Mouse (Mus musculus) midbrain, embryonic 13.5 days (tissue): ENCODE measurements around the gene Gadl1. TPM values are rescaled to one million over a fixed set of nuclear protein-coding genes. Genes with fewer than 3 reads are reported as not detected.
A peak's percentile ranks its signal among the peaks of the same experiment; 100 is the strongest.

Source experiments
- ATAC-seq: fragments of 200-750 bp; cut with Nextera tagmentation; 2 replicates; pipeline ENCODE4 v1.8.0; 2017; ENCODE audit warnings: mild to moderate bottlenecking, moderate TSS enrichment, moderate library complexity
- H3K27ac ChIP-seq: fragments of 300-500 bp; sonication (generic); 2 replicates; pipeline ENCODE4 v1.5.1; 2015; ENCODE audit warnings: inconsistent platforms, mild to moderate bottlenecking, moderate library complexity
- H3K27me3 ChIP-seq: fragments of 300-500 bp; sonication (generic); 2 replicates; pipeline ENCODE4 v1.6.1; 2015; ENCODE audit warnings: mild to moderate bottlenecking, inconsistent platforms
- H3K36me3 ChIP-seq: fragments of 300-500 bp; sonication (generic); 2 replicates; pipeline ENCODE4 v1.6.1; 2015; ENCODE audit warnings: mild to moderate bottlenecking, inconsistent platforms
- H3K4me1 ChIP-seq: fragments of 300-500 bp; sonication (generic); replicated peaks from 2 replicates; pipeline ENCODE4 v1.6.1; 2015; ENCODE audit warnings: inconsistent platforms
- H3K4me2 ChIP-seq: fragments of 300-500 bp; sonication (generic); replicated peaks from 2 replicates; pipeline ENCODE4 v1.6.1; 2015; ENCODE audit warnings: moderate library complexity, mild to moderate bottlenecking, inconsistent platforms
- H3K4me3 ChIP-seq: fragments of 300-500 bp; sonication (generic); replicated peaks from 2 replicates; pipeline ENCODE4 v1.5.1; 2015; ENCODE audit warnings: mild to moderate bottlenecking, inconsistent platforms
- H3K9ac ChIP-seq: fragments of 300-500 bp; sonication (generic); replicated peaks from 2 replicates; pipeline ENCODE4 v1.6.1; 2015; ENCODE audit warnings: mild to moderate bottlenecking, inconsistent platforms
- H3K9me3 ChIP-seq: fragments of 300-500 bp; sonication (generic); 2 replicates; pipeline ENCODE4 v1.6.1; 2016; ENCODE audit warnings: mild to moderate bottlenecking, inconsistent platforms
- WGBS: fragments of 180-500 bp; shearing (Covaris S2); methylation state at CpG from one replicate; pipeline ENCODE4 v1.1.7; 2015; 5-methylcytosine and 5-hydroxymethylcytosine counted together
- polyA plus RNA-seq: library from polyadenylated mRNA; unstranded; fragments of >200 nt; fragmentation: Nextera tagmentation; extraction: Ambion mirVana; gene quantifications from 2 replicates; pipeline ENCODE4 v1.2.1, GENCODE M21; 2015

Gadl1 gene
- polyA plus RNA-seq, 1 experiment from 2014 or later = 0.22 TPM

DNA sequence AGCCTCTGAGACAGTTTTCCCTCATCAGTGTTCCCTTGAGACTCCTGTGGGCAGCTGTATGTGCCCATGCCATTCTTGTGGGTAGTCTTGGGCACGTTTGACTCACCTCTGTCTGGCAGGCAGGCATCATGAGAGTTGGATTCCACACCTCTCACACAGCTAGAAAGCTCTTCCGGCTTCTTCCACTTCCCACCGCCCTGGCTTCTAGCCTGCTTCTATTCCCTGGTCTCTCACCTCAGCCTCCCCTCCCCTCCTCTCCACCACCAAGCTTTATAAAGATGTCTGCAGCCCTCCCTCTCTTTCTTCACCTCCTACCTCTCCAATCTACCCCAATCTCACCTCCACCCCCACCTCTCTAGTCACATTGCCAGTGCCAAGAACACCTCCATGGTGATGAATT lies 30.2 kb downstream of the Gadl1 start:
- Histone ChIP-seq H3K4me2 (no peak overlapping the region), H3K27me3 (0 out of 2 replicates have a peak, but pooled peaks cover 9% of the 10 kb centered on the region), H3K36me3 (no peaks in the 10 kb centered on the region), H3K9ac (no peak overlapping the region), H3K27ac (no peak overlapping the region), H3K4me3 (no peak overlapping the region), H3K4me1 (peaks cover 20% of the 10 kb centered on the region), H3K9me3 (no peaks in the 10 kb centered on the region)
- WGBS = 92% methylated on average over 3 of the region's 3 CpGs
- ATAC-seq = no peak

DNA sequence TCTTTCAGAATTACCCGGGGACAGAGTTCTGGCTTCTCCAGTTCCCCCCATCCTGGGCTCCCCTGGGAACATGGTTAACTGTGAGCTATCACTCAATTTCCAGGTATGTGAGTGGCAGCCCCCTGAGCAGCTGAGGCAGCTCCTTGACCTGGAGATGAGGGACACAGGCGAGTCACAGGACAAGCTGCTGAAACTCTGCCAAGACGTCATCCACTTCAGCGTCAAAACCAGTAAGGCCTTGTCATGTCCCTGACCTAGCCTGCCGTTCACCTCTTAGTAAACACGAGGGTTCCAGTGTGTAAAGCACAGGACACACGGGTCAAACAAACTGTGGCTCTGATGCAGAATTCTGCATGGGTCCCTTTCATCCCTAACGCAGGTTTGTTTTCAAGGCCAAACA lies 31.9 kb downstream of the Gadl1 start:
- Histone ChIP-seq H3K4me3 (no peak overlapping the region), H3K9ac (no peak overlapping the region), H3K27ac (no peak overlapping the region), H3K27me3 (0 out of 2 replicates have a peak, but pooled peaks cover 9% of the 10 kb centered on the region), H3K4me1 (peaks cover 20% of the 10 kb centered on the region), H3K36me3 (no peaks in the 10 kb centered on the region), H3K4me2 (no peak overlapping the region), H3K9me3 (no peaks in the 10 kb centered on the region)
- ATAC-seq = no peak
- WGBS = 75% methylated on average over 8 of the region's 8 CpGs

DNA sequence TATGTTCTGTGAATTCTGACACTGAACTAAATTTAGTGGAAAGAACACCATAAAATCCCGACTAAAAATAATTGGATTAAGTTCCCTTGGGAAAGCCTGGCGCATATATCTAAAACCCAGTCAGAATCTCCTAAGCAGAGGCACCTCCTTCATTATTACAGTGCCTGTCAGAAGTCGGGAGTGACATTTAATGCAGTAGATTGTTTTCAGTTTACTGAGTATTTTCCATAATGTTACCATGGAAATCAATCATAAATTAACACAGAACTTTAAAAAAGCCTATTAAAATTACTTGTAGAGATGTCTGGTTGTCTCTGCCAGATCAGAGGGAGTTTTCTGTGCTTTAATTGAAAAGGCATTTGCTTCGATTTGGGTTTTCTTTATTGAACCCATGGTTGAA lies 33.2 kb downstream of the Gadl1 start:
- H3K9me3 ChIP-seq = no peaks in the 10 kb centered on the region
- no peak overlapping the region for H3K9ac ChIP-seq
- H3K27ac ChIP-seq = no peak overlapping the region
- peaks cover 20% of the 10 kb centered on the region for H3K4me1 ChIP-seq
- no peak overlapping the region for H3K4me3 ChIP-seq
- H3K4me2 ChIP-seq = peak overlapping the region; percentile 17; the same call in 1 of the 2 replicates
- peak; percentile 49; the same call in 1 of the 2 replicates for ATAC-seq
- WGBS = 16% methylated on average over 4 of the region's 4 CpGs
- no peaks in the 10 kb centered on the region for H3K36me3 ChIP-seq
- H3K27me3 ChIP-seq = 0 out of 2 replicates have a peak, but pooled peaks cover 9% of the 10 kb centered on the region

DNA sequence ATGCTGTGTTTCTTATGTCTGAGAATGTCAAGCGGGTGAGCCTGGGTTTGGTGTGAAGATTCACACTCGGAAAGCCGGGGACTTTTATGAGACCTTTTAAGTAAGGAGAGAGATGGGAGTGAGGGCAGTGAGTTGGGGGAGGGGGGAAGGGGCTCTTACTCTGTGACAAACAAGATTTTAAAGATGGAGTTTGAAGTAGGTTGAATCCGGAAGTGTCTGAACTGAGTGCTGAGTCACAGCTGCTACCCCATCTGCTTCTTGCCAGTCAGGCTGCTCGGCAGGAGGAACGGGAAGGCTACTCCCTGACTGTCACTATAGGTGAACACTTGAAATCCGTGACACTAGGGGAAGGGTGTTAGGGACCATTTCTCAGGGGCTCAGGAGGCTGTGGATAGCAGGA lies 33.7 kb downstream of the Gadl1 start:
- peak overlapping the region; percentile 17 for H3K4me2 ChIP-seq

DNA sequence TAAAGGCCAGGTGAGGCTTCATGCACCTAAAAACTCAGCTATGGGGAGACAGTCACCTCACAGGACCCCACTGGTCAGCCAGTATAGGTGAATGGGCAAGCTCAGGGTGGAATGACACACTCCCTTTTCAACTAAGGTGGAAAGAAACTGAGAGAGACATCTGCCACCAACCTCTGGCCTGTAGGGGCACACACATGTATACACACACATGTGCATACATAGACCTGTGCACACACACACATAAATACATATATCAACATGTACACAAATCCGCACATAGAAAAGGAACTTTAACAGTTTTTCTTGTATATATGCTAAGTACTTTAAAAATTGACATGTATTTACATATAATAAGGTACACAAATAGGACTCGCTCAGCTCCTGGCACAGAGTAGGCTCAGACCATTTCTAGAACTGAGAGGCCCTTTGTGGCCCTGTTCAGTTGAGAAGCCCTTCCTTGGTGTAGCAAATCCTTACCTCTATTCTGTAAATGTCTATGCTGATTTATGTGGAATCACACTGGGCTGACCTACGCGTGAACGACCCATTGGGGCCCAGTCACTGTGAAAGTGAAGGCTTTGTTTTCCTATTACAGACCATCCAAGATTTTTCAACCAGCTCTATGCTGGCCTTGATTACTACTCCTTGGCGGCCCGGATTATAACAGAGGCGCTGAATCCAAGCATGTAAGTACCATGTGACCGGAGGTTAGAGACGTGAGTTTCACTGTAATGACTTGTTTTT lies 34.5 kb downstream of the Gadl1 start:
- Histone ChIP-seq H3K4me3 (no peak overlapping the region), H3K27ac (no peak overlapping the region), H3K27me3 (peaks cover 9% of the 10 kb centered on the region; the same call in 1 of the 2 replicates), H3K36me3 (no peaks in the 10 kb centered on the region), H3K4me1 (peaks cover 20% of the 10 kb centered on the region), H3K9ac (no peak overlapping the region; the same call in 1 of the 2 replicates), H3K9me3 (no peaks in the 10 kb centered on the region), H3K4me2 (no peak overlapping the region)
- ATAC-seq = no peak
- 82% methylated on average over 10 of the region's 10 CpGs for WGBS

More for the DNA sequence above, 33.7 kb downstream of the Gadl1 start:
- WGBS = 20% methylated on average over 7 of the region's 7 CpGs
- no peak overlapping the region; the same call in 1 of the 2 replicates for H3K9ac ChIP-seq
- no peaks in the 10 kb centered on the region for H3K9me3 ChIP-seq
- H3K4me3 ChIP-seq = no peak overlapping the region
- ATAC-seq = peak; percentile 57; the same call in 1 of the 2 replicates
- no peaks in the 10 kb centered on the region for H3K36me3 ChIP-seq
- no peak overlapping the region for H3K27ac ChIP-seq
- H3K27me3 ChIP-seq = peaks cover 9% of the 10 kb centered on the region; the same call in 1 of the 2 replicates
- peaks cover 20% of the 10 kb centered on the region for H3K4me1 ChIP-seq

DNA sequence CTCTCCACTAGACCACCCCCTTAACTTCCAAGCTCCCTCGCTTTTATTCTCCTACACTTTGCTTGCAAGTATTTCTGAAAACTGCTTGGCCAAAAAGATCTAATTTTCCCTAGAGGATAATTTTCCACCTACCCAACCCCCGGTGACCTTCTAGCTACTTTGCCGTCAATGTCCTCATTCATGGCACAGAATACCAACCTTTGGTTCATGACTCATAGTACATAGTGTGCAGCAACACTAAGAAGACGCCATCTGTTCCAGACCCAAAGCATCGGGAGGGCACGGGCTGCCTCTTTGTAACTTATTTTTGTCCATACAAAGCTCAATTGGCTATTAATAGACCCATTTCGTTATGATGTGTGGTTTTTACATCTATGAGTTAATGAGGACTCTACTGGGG lies 55.8 kb downstream of the Gadl1 start:
- H3K36me3 ChIP-seq = no peaks in the 10 kb centered on the region
- H3K9me3 ChIP-seq = no peaks in the 10 kb centered on the region
- H3K9ac ChIP-seq = no peak overlapping the region
- no peak overlapping the region for H3K4me2 ChIP-seq
- no peak for ATAC-seq
- no peaks in the 10 kb centered on the region for H3K27me3 ChIP-seq
- H3K4me3 ChIP-seq = no peak overlapping the region
- 90% methylated on average over 7 of the region's 7 CpGs for WGBS
- H3K27ac ChIP-seq = no peak overlapping the region
- H3K4me1 ChIP-seq = no peaks in the 10 kb centered on the region

DNA sequence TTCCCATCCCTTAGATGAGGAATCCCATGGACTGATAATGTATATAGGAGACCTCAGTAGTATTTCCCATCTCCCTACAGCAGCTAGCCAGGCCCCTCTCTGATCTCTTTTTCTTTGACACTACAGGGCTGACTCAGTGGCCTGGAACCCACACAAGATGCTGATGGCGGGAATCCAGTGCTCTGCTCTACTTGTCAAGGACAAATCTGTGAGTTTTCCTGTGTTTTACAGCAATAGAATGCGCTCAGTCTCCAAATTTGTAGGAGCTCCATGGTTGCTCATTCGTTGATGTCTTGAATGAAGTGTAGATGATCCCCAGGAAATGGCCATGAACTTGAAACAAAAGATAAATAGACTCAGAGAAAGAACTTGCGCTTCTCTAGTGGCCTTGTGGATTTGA lies 56.9 kb downstream of the Gadl1 start:
- Histone ChIP-seq H3K4me3 (no peak overlapping the region), H3K36me3 (no peaks in the 10 kb centered on the region)

DNA sequence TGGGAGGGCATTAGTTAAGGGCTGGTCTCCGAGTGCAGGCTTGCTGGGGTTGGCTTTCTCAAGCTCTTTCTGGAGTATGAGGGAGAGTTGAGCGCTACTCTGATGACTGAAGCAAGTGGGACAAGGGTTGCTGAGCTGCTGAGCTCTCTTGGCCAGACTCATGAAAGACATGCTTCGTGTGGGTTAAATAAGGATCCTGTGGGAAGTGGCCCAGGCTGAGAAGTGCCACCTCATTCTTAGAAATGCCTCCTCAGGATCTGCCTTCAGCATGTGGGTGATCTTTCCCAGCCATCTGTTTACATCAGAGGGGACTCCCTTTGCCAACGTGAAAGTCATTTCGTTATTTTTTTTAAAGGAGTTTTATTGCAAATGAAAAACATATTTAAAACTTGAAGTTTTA lies 57.5 kb downstream of the Gadl1 start:
- Histone ChIP-seq H3K4me2 (no peak overlapping the region), H3K9ac (no peak overlapping the region), H3K4me1 (no peaks in the 10 kb centered on the region), H3K9me3 (peaks cover 4% of the 10 kb centered on the region; the same call in 1 of the 2 replicates), H3K27ac (no peak overlapping the region), H3K4me3 (no peak overlapping the region), H3K36me3 (no peaks in the 10 kb centered on the region), H3K27me3 (no peaks in the 10 kb centered on the region)
- no peak for ATAC-seq
- WGBS = 91% methylated on average over 5 of the region's 5 CpGs

More for the DNA sequence above, 56.9 kb downstream of the Gadl1 start:
- Histone ChIP-seq H3K4me2 (no peak overlapping the region), H3K27me3 (no peaks in the 10 kb centered on the region), H3K9ac (no peak overlapping the region), H3K27ac (no peak overlapping the region), H3K9me3 (no peaks in the 10 kb centered on the region), H3K4me1 (no peaks in the 10 kb centered on the region)
- WGBS = 90% methylated on average over 4 of the region's 4 CpGs
- no peak for ATAC-seq

DNA sequence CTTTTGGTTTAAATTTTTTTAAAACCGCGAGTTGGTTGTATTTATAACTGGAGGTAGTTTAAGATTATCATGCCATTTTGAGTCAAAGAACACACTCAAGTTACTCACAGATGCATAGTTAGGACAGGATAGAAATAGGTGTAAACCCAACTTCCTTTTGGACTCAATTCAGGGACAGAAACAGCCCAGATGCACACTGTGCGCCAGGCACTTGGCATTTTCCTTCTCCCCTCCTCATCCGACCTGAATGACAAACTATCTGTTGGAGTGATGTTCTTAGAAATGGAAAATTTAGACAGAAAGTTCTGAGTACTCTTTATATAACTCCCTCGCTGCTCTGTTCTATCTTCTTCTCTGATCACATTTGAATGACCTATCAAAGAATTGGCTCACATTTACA lies 58.4 kb downstream of the Gadl1 start:
- Histone ChIP-seq H3K27me3 (no peaks in the 10 kb centered on the region), H3K36me3 (no peaks in the 10 kb centered on the region), H3K4me2 (no peak overlapping the region), H3K9me3 (peaks cover 4% of the 10 kb centered on the region; the same call in 1 of the 2 replicates), H3K4me1 (no peaks in the 10 kb centered on the region), H3K27ac (no peak overlapping the region), H3K9ac (no peak overlapping the region), H3K4me3 (no peak overlapping the region)
- 89% methylated on average over 5 of the region's 5 CpGs for WGBS
- ATAC-seq = no peak

DNA sequence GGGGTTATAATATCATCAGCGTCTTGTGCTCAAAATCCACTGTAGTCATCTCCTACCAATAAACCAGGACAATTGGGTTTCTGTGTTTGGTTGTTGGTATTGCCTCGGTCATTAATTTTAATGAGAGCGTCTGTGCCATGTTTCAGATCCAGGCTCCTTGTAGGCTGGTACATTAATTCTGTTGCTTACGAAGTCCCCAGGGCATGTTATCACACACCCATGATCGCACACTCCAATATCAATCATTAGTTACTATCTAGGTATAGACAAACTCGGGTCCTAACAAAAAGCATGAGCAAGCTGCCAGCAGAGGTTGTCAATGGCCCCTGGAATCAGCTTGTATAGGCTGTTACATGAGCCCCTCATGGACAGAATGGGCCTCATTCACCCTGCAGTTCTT lies 67.6 kb downstream of the Gadl1 start:
- no peak overlapping the region for H3K4me2 ChIP-seq
- H3K4me3 ChIP-seq = no peak overlapping the region
- H3K27ac ChIP-seq = no peak overlapping the region

DNA sequence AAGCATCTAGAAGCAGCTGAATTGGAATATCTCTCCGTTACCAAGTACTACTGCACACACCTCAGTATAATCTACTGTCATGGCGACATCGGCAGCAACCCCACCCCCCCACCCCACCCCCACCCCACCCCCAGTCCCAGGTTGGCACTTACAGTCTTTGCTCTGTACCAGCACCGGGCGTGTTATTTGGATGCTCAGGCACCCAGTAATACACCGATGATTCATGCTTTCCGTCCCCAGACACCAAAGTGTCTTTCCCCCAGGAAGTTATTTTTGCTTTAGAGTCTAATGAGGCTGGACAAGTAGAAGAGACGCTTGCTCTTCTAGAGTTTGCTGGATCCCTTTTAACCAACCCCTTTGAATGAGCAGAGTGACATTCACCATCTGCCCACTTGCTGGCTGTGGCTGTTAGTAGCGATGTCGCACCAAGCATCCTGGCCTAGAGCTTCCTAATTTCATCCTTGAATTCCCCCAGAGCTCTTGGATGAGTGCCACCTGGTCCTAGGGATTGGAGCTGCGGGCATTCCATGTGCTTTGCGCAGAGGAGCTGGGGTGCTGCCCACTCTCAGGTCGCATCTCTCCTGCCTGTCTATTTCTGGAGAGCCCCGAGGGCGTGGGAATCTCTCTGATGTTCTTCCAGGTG lies 68.5 kb downstream of the Gadl1 start:
- Histone ChIP-seq H3K4me3 (no peak overlapping the region), H3K4me1 (peaks cover 5% of the 10 kb centered on the region; the same call in 1 of the 2 replicates), H3K4me2 (no peak overlapping the region), H3K36me3 (peaks cover 2% of the 10 kb centered on the region; the same call in 1 of the 2 replicates), H3K27me3 (no peaks in the 10 kb centered on the region), H3K27ac (no peak overlapping the region), H3K9ac (no peak overlapping the region), H3K9me3 (peaks cover 7% of the 10 kb centered on the region; the same call in 1 of the 2 replicates)
- ATAC-seq = no peak
- WGBS = 83% methylated on average over 15 of the region's 15 CpGs

More for the DNA sequence above, 67.6 kb downstream of the Gadl1 start:
- H3K36me3 ChIP-seq = peaks cover 2% of the 10 kb centered on the region; the same call in 1 of the 2 replicates
- H3K9me3 ChIP-seq = peaks cover 7% of the 10 kb centered on the region; the same call in 1 of the 2 replicates
- 82% methylated on average over 6 of the region's 6 CpGs for WGBS
- H3K4me1 ChIP-seq = peaks cover 5% of the 10 kb centered on the region; the same call in 1 of the 2 replicates
- no peaks in the 10 kb centered on the region for H3K27me3 ChIP-seq
- no peak for ATAC-seq
- no peak overlapping the region for H3K9ac ChIP-seq

DNA sequence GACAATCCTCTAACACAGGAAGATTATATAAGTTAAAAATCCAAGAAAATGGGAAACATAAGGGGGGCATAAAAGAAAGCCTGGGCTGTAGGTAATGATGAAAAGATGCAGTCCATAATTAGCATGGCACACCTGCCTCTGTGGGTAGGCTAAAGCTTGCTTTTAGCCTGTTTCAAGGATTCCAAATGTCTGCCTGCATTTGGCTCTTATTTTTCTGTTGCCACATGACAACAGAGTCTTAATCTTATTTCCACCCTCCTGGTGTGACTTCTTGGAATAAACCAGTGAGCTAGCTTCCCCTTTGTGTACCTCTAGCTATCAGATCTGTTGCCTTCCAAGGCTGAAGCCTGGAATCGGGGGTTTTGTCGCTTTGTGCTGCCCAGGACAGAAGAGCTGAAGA lies 69.2 kb downstream of the Gadl1 start:
- WGBS = 38% methylated on average over 2 of the region's 2 CpGs

More for the DNA sequence above, 69.2 kb downstream of the Gadl1 start:
- Histone ChIP-seq H3K27me3 (no peaks in the 10 kb centered on the region), H3K36me3 (peaks cover 2% of the 10 kb centered on the region; the same call in 1 of the 2 replicates), H3K4me3 (no peak overlapping the region), H3K9me3 (peaks cover 7% of the 10 kb centered on the region; the same call in 1 of the 2 replicates), H3K4me1 (peaks cover 5% of the 10 kb centered on the region; the same call in 1 of the 2 replicates), H3K4me2 (no peak overlapping the region), H3K9ac (no peak overlapping the region), H3K27ac (no peak overlapping the region)
- ATAC-seq = no peak
